Mouse (Mus musculus) neural tube, embryonic 14.5 days (tissue): ENCODE data around the gene Dars2. TPM values are rescaled to one million over a fixed set of nuclear protein-coding genes. Genes with fewer than 3 reads are reported as not detected.
A peak's percentile ranks its signal among the peaks of the same experiment; 100 is the strongest.

Experiments
- ATAC-seq: fragments of 200-750 bp; cut with Nextera tagmentation; 2 replicates; pipeline ENCODE4 v1.8.0; 2017; ENCODE audit warnings: low read depth, mild to moderate bottlenecking, moderate TSS enrichment, moderate library complexity
- H3K27ac ChIP-seq: fragments of 300-500 bp; sonication (generic); 2 replicates; pipeline ENCODE4 v1.5.1; 2014; ENCODE audit warnings: low read depth, mild to moderate bottlenecking, control low read depth, low read length, moderate library complexity, mixed read lengths
- H3K27me3 ChIP-seq: fragments of 300-500 bp; sonication (generic); 2 replicates; pipeline ENCODE4 v1.6.1; 2014; ENCODE audit warnings: low read length; ENCODE audit not compliant: control insufficient read depth, insufficient read depth
- H3K36me3 ChIP-seq: fragments of 300-500 bp; sonication (generic); 2 replicates; pipeline ENCODE4 v1.6.1; 2014; ENCODE audit warnings: low read length, mixed read lengths; ENCODE audit not compliant: control insufficient read depth, insufficient read depth
- H3K4me1 ChIP-seq: fragments of 300-500 bp; sonication (generic); 2 replicates; pipeline ENCODE4 v1.6.1; 2014; ENCODE audit warnings: low read length; ENCODE audit not compliant: control insufficient read depth, insufficient read depth
- H3K4me2 ChIP-seq: fragments of 300-500 bp; sonication (generic); 2 replicates; pipeline ENCODE4 v1.6.1; 2014; ENCODE audit warnings: mild to moderate bottlenecking, low read depth, low read length, control low read depth
- H3K4me3 ChIP-seq: fragments of 300-500 bp; sonication (generic); 2 replicates; pipeline ENCODE4 v1.5.1; 2014; ENCODE audit warnings: low read depth, low read length, control low read depth, mixed read lengths
- H3K9ac ChIP-seq: fragments of 300-500 bp; sonication (generic); replicated peaks from 2 replicates; pipeline ENCODE4 v1.6.1; 2014; ENCODE audit warnings: low read depth, mild to moderate bottlenecking, control low read depth, low read length, mixed read lengths
- H3K9me3 ChIP-seq: fragments of 300-500 bp; sonication (generic); 2 replicates; pipeline ENCODE4 v1.6.1; 2016; ENCODE audit warnings: low read length; ENCODE audit not compliant: control insufficient read depth
- WGBS: fragments of 180-500 bp; shearing (Covaris S2); extraction: QIAGEN DNeasy Blood & Tissue Kit; methylation state at CpG from one replicate; pipeline ENCODE4 v1.1.7; 2014; 5-methylcytosine and 5-hydroxymethylcytosine counted together
- polyA plus RNA-seq: library from polyadenylated mRNA; unstranded; fragments of >200 nt; fragmentation: Nextera tagmentation; extraction: Ambion mirVana; gene quantifications from 2 replicates; pipeline ENCODE4 v1.2.1, GENCODE M21; 2014

The Dars2 gene
- polyA plus RNA-seq, 1 experiment from 2014 or later, result 26.4 TPM

DNA sequence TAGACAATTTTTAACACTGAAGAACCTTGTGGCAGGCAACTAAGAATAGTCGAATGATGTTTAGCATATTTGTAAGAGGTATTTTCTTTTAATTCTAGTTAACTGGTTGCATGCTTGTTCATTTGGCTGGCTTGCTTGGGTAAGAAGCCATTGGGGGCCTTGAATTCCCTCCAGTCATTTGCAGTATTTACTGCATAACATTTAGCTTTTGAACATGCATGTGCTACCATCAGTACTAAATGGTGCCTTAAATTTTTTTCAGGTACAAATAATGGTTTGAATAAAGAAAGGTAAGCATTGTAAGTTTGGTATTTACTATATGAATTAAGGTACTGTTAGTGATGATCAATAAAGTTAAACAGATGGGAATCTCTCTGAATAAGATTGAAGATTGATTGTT is 33.4 kb downstream of the Dars2 start:
- H3K27ac ChIP-seq, result no peak overlapping the region
- H3K4me2 ChIP-seq, result peak overlapping the region; percentile 89
- H3K9me3 ChIP-seq, result no peaks in the 10 kb centered on the region

DNA sequence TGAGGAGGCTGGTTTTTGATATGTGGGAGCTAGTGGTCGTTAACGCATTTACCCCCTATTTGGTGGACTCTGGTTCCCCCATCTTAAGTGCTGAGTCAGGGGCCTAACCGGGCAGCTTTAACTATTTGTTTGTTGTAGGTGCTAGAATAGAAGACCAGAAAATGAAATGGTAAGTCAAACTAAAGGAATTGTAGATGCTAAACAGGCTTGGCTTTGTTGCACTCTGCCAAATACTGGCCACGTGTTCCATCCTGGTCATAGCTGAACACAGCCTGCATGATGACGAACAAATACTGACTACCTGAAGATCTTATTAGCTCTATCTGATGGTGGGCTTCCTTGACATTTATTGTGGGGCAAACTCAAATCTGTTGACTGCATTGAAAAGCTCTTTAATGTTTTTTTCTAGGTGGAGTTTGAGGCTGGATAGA is 34.0 kb downstream of the Dars2 start:
- ATAC-seq, result no peak
- Histone ChIP-seq H3K4me2 (peak overlapping the region; percentile 89), H3K4me3 (peak overlapping the region; percentile 82), H3K9ac (peak overlapping the region; percentile 96), H3K9me3 (no peaks in the 10 kb centered on the region), H3K4me1 (peaks cover 25% of the 10 kb centered on the region), H3K27ac (peak overlapping the region; percentile 90; the same call in 1 of the 2 replicates), H3K27me3 (no peaks in the 10 kb centered on the region), H3K36me3 (peaks cover 44% of the 10 kb centered on the region)
- WGBS, result under 1% methylated on average over 5 of the region's 5 CpGs

More for the DNA sequence above, 33.4 kb downstream of the Dars2 start:
- ATAC-seq, result no peak
- peak overlapping the region; percentile 96 for H3K9ac ChIP-seq
- peaks cover 38% of the 10 kb centered on the region for H3K36me3 ChIP-seq
- 0% methylated on average over 1 of the region's 1 CpGs for WGBS
- H3K4me1 ChIP-seq, result peaks cover 25% of the 10 kb centered on the region
- no peaks in the 10 kb centered on the region for H3K27me3 ChIP-seq
- peak overlapping the region; percentile 82 for H3K4me3 ChIP-seq

DNA sequence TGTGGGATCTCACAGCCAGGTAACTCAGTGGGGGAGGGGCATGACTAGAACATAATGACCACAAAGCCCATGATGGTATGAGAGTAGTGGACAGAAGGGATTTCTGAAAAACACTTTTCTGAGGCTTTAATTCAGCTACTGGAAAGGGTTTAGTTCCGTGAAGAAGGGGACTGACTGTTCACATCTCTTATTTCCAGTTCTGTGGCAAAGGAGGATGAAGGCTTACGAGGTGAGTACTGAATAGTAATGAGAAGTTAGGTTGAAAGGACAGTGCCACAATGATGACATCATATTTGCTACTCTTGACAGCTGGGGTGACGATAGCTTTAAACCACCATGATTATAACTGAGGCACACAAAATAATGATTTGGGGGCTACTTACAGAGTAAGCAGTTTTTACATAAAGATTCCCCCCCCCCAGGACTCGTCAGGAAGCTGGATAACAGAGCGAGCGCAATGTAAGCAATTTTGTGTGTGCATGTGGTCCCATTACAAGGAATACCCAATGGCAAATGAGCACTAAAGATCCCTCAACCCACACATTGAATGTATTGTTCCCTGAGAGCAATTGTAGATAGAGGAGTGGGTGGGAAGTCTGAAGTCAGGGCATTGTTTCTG is 34.6 kb downstream of the Dars2 start:
- Histone ChIP-seq H3K27me3 (no peaks in the 10 kb centered on the region), H3K27ac (peak overlapping the region; percentile 90), H3K9me3 (no peaks in the 10 kb centered on the region), H3K9ac (peak overlapping the region; percentile 96), H3K4me1 (peaks cover 25% of the 10 kb centered on the region), H3K36me3 (peaks cover 48% of the 10 kb centered on the region), H3K4me3 (peak overlapping the region; percentile 82), H3K4me2 (peak overlapping the region; percentile 89)
- under 1% methylated on average over 6 of the region's 6 CpGs for WGBS
- no peak for ATAC-seq

DNA sequence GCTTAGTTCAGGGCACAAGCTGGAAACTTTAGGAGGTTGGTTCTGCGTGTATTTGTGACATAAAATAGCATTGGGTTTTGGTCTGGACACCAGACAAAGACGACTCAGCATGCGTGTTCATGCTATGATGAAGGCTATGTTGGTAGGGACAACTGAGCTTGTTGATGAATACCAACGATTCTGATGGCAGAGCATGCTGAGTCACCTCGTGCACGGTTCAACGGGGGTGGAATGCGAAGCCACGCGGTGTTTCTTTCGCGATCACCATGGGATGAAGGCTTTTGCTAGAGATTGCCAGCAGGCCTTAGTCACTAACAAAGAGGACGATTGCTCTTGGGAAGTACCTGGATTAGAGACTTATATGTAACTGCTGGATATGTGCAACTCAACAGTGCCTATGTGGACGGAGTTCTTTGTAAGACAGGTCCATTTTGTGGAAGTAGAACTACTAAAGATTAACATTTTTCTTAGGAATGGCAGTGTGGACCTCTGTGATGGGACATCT is 35.1 kb downstream of the Dars2 start:
- peaks cover 46% of the 10 kb centered on the region for H3K36me3 ChIP-seq
- H3K4me1 ChIP-seq, result peaks cover 25% of the 10 kb centered on the region
- H3K4me3 ChIP-seq, result peak overlapping the region; percentile 82
- H3K27me3 ChIP-seq, result no peaks in the 10 kb centered on the region
- peak overlapping the region; percentile 96 for H3K9ac ChIP-seq
- H3K9me3 ChIP-seq, result no peaks in the 10 kb centered on the region
- under 1% methylated on average over 14 of the region's 14 CpGs for WGBS
- peak overlapping the region; percentile 89 for H3K4me2 ChIP-seq
- peak; percentile 47 for ATAC-seq
- peak overlapping the region; percentile 90 for H3K27ac ChIP-seq

DNA sequence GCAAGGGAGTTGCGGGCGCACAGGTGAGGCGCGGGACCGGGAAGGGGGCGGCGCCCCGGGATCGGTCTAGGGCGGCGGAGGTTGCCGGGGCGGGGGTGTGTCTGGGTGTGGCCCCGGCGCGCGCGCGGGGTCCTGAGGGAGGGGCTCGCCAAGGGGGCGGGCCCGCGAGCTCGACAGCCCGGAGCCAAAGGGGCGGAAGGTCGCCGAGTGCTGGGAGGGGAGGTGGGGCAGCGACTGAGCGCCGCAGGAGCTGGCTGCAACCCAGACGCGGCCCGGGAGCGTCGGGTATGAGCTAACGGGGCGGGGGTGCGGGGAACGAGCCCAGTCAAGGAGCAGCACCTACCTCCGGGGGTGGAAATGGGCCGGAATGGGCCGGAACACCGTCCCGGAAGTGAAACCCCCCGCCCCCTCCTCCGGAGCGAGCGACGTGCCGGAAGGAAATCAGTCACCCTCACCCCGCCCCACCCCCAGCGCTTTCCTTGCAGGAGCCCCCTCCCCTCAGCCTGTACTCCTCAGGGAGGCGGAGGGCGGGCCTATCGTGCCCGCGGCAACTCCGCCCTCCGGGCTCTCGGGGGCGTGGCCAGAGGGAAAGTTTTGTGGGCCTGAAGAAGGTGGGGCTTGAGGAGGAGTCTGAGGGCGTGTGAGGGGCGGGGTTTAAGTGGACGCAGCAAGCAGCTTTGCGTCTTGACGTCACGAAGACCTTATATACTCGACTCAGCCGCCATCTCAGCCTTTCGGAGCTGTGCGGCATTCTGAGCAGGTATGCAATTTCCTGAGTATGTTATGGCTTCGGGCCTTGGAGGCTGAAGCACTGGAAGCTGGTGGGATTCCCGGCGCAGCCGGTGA is 35.8 kb downstream of the Dars2 start, which contains the start of gene Zbtb37:
Zbtb37 (minus strand) TSS at position 415 of the 846 bp plus-strand sequence.
- Histone ChIP-seq H3K4me3 (peak within 1 kb of the TSS; percentile 82), H3K9ac (peak within 1 kb of the TSS; percentile 96), H3K4me1 (peaks cover 25% of the 10 kb centered on the region), H3K27me3 (no peaks in the 10 kb centered on the region), H3K4me2 (peak within 1 kb of the TSS; percentile 89), H3K36me3 (peaks cover 53% of the 10 kb centered on the region), H3K9me3 (no peaks in the 10 kb centered on the region), H3K27ac (peak within 1 kb of the TSS; percentile 90)
- peak; percentile 93 for ATAC-seq
- under 1% methylated on average over 56 of the region's 76 CpGs for whole genome bisulfite sequencing

DNA sequence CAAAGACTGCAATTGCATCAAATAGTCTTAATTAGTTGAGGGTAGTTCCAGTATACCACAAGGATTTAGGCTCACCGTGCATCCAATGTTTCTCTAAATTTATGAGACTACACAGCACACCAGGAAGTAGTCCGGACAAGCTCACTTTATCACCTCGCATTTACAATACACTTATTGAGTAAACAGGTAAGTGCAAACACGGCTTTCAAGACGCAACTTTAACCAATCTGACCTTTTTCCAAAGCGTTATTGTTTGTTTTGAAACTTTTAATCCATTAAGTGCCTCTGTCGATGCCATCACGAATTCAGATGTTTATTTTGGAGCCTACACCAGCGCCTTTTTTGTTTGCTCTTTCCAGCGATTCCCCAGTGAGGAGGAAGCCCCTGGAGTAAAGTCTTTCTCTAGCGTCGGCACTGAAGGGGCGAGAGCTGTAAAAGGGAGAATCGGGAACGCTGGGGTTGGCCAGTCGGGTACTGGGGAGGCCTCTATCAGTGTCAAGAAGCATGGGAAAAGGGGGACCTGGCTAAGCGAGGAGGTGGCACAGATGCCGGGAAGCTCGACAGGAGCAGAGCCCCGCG is 36.5 kb downstream of the Dars2 start:
- H3K4me1 ChIP-seq, result peaks cover 25% of the 10 kb centered on the region
- peak overlapping the region; percentile 84 for H3K27ac ChIP-seq
- ATAC-seq, result no peak
- H3K36me3 ChIP-seq, result peaks cover 48% of the 10 kb centered on the region
- no peaks in the 10 kb centered on the region for H3K9me3 ChIP-seq
- H3K27me3 ChIP-seq, result no peaks in the 10 kb centered on the region
- H3K9ac ChIP-seq, result peak overlapping the region; percentile 96
- under 1% methylated on average over 21 of the region's 21 CpGs for whole genome bisulfite sequencing
- H3K4me3 ChIP-seq, result peak overlapping the region; percentile 82
- H3K4me2 ChIP-seq, result peak overlapping the region; percentile 70

DNA sequence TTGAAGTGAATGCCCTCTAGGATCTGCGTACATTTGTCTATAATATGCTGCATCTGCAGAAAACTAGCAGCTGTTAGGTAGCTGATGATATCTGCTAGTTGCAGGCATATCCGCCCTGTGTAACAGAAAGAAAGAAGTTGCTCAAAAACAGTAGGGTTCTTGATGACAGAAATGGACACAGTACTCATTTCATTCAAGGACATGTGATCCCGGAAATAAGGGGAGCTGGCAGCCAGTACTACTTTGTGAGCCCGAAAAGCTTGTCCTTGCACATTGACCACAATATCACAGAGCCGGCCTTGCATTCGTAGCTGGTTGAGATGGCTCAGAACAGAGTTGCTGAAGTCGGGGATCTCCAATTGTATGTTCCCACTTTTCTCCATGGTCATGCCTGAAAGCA is 38.1 kb downstream of the Dars2 start:
- ATAC-seq, result no peak
- peaks cover 17% of the 10 kb centered on the region for H3K4me1 ChIP-seq
- H3K4me3 ChIP-seq, result no peak overlapping the region
- no peak overlapping the region for H3K27ac ChIP-seq
- H3K9me3 ChIP-seq, result no peaks in the 10 kb centered on the region
- no peak overlapping the region for H3K4me2 ChIP-seq
- WGBS, result 93% methylated on average over 7 of the region's 7 CpGs
- H3K36me3 ChIP-seq, result peaks cover 32% of the 10 kb centered on the region; the same call in 1 of the 2 replicates
- no peak overlapping the region for H3K9ac ChIP-seq
- no peaks in the 10 kb centered on the region for H3K27me3 ChIP-seq

DNA sequence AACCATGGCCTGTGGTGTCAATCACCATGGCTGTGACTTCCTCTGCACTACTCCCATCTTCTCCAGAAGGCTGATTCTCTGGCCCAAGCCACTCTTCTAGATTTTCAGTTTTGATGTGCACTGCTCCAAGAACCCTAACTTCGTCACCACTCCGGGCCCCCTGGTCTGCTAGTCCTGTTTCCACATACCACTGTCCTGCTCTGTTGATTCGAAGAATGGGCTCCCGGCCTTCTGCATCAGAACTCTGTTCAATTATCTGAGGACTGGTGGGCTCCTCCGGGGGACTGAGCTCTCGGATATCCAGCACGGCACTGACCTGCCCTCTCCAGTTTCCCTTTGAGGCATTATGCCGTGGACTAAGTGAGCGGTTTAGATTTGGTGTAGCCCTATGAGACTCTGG is 38.6 kb downstream of the Dars2 start:
- H3K36me3 ChIP-seq, result peaks cover 29% of the 10 kb centered on the region
- H3K4me1 ChIP-seq, result peaks cover 14% of the 10 kb centered on the region
- H3K9ac ChIP-seq, result no peak overlapping the region
- 93% methylated on average over 9 of the region's 9 CpGs for WGBS
- H3K27ac ChIP-seq, result no peak overlapping the region
- ATAC-seq, result no peak
- H3K9me3 ChIP-seq, result no peaks in the 10 kb centered on the region
- H3K4me2 ChIP-seq, result no peak overlapping the region
- no peak overlapping the region for H3K4me3 ChIP-seq
- H3K27me3 ChIP-seq, result no peaks in the 10 kb centered on the region
